Mouse (Mus musculus) adrenal gland, postnatal 4 days (tissue): ENCODE measurements around the gene Gucy2g. TPM values are rescaled to one million over a fixed set of nuclear protein-coding genes. Genes with fewer than 3 reads are reported as not detected.

ENCODE experiments used
- DNase-seq, 2 experiments: peaks; one replicate each; pipeline ENCODE4 v3.0.0; 2021 to 2022; ENCODE audit warnings: low spot score in 2 of 2, mixed read lengths in 2 of 2
- total RNA-seq, 2 experiments: library from RNA; stranded (reverse); gene quantifications; 2 replicates each; pipeline ENCODE4 v1.2.3; 2021

Gucy2g gene
- total RNA-seq, 2 experiments from 2014 or later = 0.08 TPM; not detected in 1

GRCm38 (mm10) chr19:55250451-55250850 is 9.4 kb upstream of the Gucy2g start:
- DNase-seq = no peak

- DNase-seq = no peak
These were observed 7.0 kb upstream of the Gucy2g start for GRCm38 (mm10) chr19:55247991-55248520.

- no peak for DNase-seq
These were observed 6.5 kb upstream of the Gucy2g start for GRCm38 (mm10) chr19:55247563-55247962.

GRCm38 (mm10) chr19:55244791-55245231 is 3.8 kb upstream of the Gucy2g start:
- peak in 1 of 2 experiments; percentile 38 for DNase-seq

GRCm38 (mm10) chr19:55239766-55240426 is 1.1 kb downstream of the Gucy2g start:
- DNase-seq = no peak

- DNase-seq = no peak
These were observed 4.5 kb downstream of the Gucy2g start for GRCm38 (mm10) chr19:55236564-55236963.

GRCm38 (mm10) chr19:55236026-55236425 is 5.0 kb downstream of the Gucy2g start:
- no peak for DNase-seq

- DNase-seq = peak in 1 of 2 experiments; percentile 53
These were observed 8.9 kb downstream of the Gucy2g start for GRCm38 (mm10) chr19:55232136-55232535.

GRCm38 (mm10) chr19:55231081-55231480 is 10.0 kb downstream of the Gucy2g start:
- DNase-seq = no peak

- DNase-seq = no peak
These were observed 13.9 kb downstream of the Gucy2g start for GRCm38 (mm10) chr19:55227135-55227534.

GRCm38 (mm10) chr19:55226621-55227020 is 14.4 kb downstream of the Gucy2g start:
- no peak for DNase-seq

GRCm38 (mm10) chr19:55222268-55222667 is 18.8 kb downstream of the Gucy2g start:
- DNase-seq = no peak

GRCm38 (mm10) chr19:55221208-55221607 is 19.8 kb downstream of the Gucy2g start:
- no peak for DNase-seq

- no peak for DNase-seq
These were observed 21.7 kb downstream of the Gucy2g start for GRCm38 (mm10) chr19:55219359-55219758.

GRCm38 (mm10) chr19:55218741-55219221 is 22.3 kb downstream of the Gucy2g start:
- no peak for DNase-seq

- peak; percentile 56 to 79 for DNase-seq
These were observed 22.8 kb downstream of the Gucy2g start for GRCm38 (mm10) chr19:55218192-55218739.

GRCm38 (mm10) chr19:55217365-55217764 is 23.7 kb downstream of the Gucy2g start:
- no peak for DNase-seq

GRCm38 (mm10) chr19:55216876-55217275 is 24.2 kb downstream of the Gucy2g start:
- no peak for DNase-seq

GRCm38 (mm10) chr19:55213617-55214340 is 27.3 kb downstream of the Gucy2g start:
- DNase-seq = no peak

- DNase-seq = no peak
These were observed 29.3 kb downstream of the Gucy2g start for GRCm38 (mm10) chr19:55211698-55212097.

- DNase-seq = no peak
These were observed 32.0 kb downstream of the Gucy2g start for GRCm38 (mm10) chr19:55209084-55209483.

GRCm38 (mm10) chr19:55208654-55209053 is 32.4 kb downstream of the Gucy2g start:
- DNase-seq = no peak
